Mouse (Mus musculus) hindlimb bud, embryonic 11.5 days (tissue): Measurements from ENCODE around the gene Corin.

ENCODE experiments used
- DNase-seq: peaks from one replicate; pipeline ENCODE4 v3.0.0-alpha.2; 2012; ENCODE audit warnings: low read depth, low spot score; ENCODE audit errors: extremely low spot score

The Corin gene

GRCm38 (mm10) chr5:72503531-72504523 lies at the start of gene Corin:
Gene Corin, minus strand, starts transcription at chr5:72504473.
- DNase-seq, result no peak

- DNase-seq, result no peak
Measured at GRCm38 (mm10) chr5:72551209-72551608, 46.9 kb upstream of the Corin start.

GRCm38 (mm10) chr5:72528896-72529295 lies 24.6 kb upstream of the Corin start:
- no peak for DNase-seq

GRCm38 (mm10) chr5:72513808-72514207 lies 9.5 kb upstream of the Corin start:
- DNase-seq, result no peak

- DNase-seq, result no peak
Measured at GRCm38 (mm10) chr5:72505740-72506139, 1.5 kb upstream of the Corin start.

- no peak for DNase-seq
Measured at GRCm38 (mm10) chr5:72502778-72503177, 1.5 kb downstream of the Corin start.

- no peak for DNase-seq
Measured at GRCm38 (mm10) chr5:72501763-72502162, 2.5 kb downstream of the Corin start.

GRCm38 (mm10) chr5:72498271-72498670 lies 6.0 kb downstream of the Corin start:
- DNase-seq, result no peak

GRCm38 (mm10) chr5:72496756-72497155 lies 7.5 kb downstream of the Corin start:
- no peak for DNase-seq

GRCm38 (mm10) chr5:72493906-72494305 lies 10.4 kb downstream of the Corin start:
- DNase-seq, result no peak

- DNase-seq, result no peak
Measured at GRCm38 (mm10) chr5:72491232-72491631, 13.0 kb downstream of the Corin start.

- DNase-seq, result peak; percentile 54
Measured at GRCm38 (mm10) chr5:72480456-72480855, 23.8 kb downstream of the Corin start.

- no peak for DNase-seq
Measured at GRCm38 (mm10) chr5:72472317-72473009, 31.8 kb downstream of the Corin start.

GRCm38 (mm10) chr5:72471746-72472145 lies 32.5 kb downstream of the Corin start:
- DNase-seq, result no peak

- no peak for DNase-seq
Measured at GRCm38 (mm10) chr5:72464932-72465331, 39.3 kb downstream of the Corin start.

- DNase-seq, result no peak
Measured at GRCm38 (mm10) chr5:72459374-72460112, 44.7 kb downstream of the Corin start.

- DNase-seq, result no peak
Measured at GRCm38 (mm10) chr5:72453690-72454089, 50.6 kb downstream of the Corin start.

- DNase-seq, result no peak
Measured at GRCm38 (mm10) chr5:72453176-72453575, 51.1 kb downstream of the Corin start.

GRCm38 (mm10) chr5:72452750-72453149 lies 51.5 kb downstream of the Corin start:
- no peak for DNase-seq

GRCm38 (mm10) chr5:72448846-72449245 lies 55.4 kb downstream of the Corin start:
- DNase-seq, result no peak

- no peak for DNase-seq
Measured at GRCm38 (mm10) chr5:72446104-72446503, 58.2 kb downstream of the Corin start.
